Mouse (Mus musculus) Muller cell, postnatal 12 days (primary cell): ENCODE data around the gene AU021092.
A peak's percentile ranks its signal among the peaks of the same experiment; 100 is the strongest.
"Not testable (repeated sequence)": the region's sequence is repeated elsewhere in the genome, so short reads cannot be mapped to it uniquely, and the experiment has no call there.

Source experiments
- DNase-seq: peaks from one replicate; pipeline ENCODE4 v3.0.0-alpha.2; 2015; ENCODE audit errors: inconsistent ontology term

The AU021092 gene

GRCm38 (mm10) chr16:5222140-5222539 is at the start of gene AU021092:
TSS of gene AU021092 (minus strand) at chr16:5222299.
- no peak for DNase-seq

- DNase-seq = no peak
Measured at GRCm38 (mm10) chr16:5271411-5272035, 49.4 kb upstream of the AU021092 start.

- DNase-seq = no peak
Measured at GRCm38 (mm10) chr16:5263926-5264325, 41.8 kb upstream of the AU021092 start.

- DNase-seq = peak; percentile 64
Measured at GRCm38 (mm10) chr16:5263156-5263555, 41.1 kb upstream of the AU021092 start.

GRCm38 (mm10) chr16:5255779-5256496 is 33.8 kb upstream of the AU021092 start, which contains the start of gene Eef2kmt:
TSS of gene Eef2kmt (minus strand) at chr16:5255983.
- peak; percentile 100 for DNase-seq

DNA sequence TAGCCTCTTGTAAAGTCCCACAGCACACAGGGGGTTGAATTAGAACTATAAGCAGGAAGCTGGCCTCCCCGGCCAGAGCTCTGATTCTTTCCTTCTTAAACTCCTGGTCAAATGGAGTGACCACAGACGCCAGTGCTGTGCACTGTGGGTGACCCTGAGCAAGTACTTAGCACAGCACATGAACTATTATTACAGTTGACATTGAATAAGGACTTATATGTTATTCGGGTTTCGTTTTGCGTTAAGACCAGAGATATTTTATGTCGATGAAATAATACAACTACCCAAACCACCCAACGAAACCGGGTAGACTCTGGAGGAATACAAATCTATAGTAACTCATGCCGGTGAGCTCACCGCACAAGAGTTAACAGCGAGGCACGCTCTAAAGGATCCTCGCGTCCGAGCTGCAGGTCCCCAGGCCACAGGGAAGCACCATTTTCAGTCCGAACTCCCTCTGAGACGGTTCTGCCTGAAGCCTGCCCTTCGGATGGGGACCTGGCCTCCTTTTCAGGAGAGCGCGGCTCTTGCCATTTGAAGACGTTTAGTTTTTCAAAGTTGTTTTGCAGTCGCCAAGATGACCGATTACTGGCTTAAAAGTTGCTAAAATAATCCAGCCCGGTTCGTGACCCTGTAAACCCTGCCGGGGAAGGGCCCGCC is 33.1 kb upstream of the AU021092 start:
- peak; percentile 30 for DNase-seq

- peak; percentile 89 for DNase-seq
Measured at GRCm38 (mm10) chr16:5254346-5255025, 32.4 kb upstream of the AU021092 start.

- no peak for DNase-seq
Measured at GRCm38 (mm10) chr16:5252260-5252659, 30.2 kb upstream of the AU021092 start.

GRCm38 (mm10) chr16:5250891-5251290 is 28.8 kb upstream of the AU021092 start:
- DNase-seq = no peak

- DNase-seq = peak; percentile 50
Measured at GRCm38 (mm10) chr16:5244411-5244810, 22.3 kb upstream of the AU021092 start.

DNA sequence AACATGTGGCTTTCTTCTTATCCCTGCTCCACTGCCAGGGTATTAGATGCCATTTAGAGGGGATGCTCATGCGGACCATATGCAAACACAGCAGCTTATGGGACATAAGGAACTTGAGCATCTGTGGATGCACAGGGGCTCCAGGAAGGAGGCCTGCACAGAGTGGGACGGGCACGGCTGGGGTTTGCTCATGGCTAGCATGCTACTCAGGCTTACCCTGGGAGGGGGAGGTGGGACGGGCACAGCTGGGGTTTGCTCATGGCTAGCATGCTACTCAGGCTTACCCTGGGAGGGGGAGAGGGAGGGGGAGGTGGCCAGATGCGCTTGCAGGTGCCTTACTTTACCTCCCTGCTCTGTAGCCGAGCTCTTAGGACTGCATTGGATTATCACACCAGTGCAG is 20.8 kb upstream of the AU021092 start:
- no peak for DNase-seq

- no peak for DNase-seq
Measured at GRCm38 (mm10) chr16:5242355-5242754, 20.3 kb upstream of the AU021092 start.

GRCm38 (mm10) chr16:5233418-5234313 is 11.6 kb upstream of the AU021092 start, which contains the start of gene Alg1:
TSS of gene Alg1 (plus strand) at chr16:5233621.
- peak; percentile 96 for DNase-seq

DNA sequence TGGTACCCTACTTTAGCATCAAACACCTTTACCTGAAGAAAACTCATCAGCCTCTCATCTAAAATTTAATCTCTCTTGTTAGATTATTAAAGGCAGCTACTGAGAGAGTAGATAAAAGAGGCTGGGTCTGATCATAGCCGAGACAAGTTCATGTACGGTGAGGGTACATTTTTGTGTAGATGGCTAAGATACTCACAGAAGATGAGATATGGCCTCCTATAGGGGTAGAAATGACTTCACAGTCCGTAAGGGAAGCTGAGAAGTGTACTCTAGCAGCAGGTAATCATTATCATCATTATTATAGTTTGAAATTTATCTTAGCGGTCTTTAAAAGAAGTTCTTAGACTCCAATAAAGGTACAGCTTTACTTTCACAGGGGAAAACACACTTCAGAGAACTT is 10.9 kb upstream of the AU021092 start:
- no peak for DNase-seq

DNA sequence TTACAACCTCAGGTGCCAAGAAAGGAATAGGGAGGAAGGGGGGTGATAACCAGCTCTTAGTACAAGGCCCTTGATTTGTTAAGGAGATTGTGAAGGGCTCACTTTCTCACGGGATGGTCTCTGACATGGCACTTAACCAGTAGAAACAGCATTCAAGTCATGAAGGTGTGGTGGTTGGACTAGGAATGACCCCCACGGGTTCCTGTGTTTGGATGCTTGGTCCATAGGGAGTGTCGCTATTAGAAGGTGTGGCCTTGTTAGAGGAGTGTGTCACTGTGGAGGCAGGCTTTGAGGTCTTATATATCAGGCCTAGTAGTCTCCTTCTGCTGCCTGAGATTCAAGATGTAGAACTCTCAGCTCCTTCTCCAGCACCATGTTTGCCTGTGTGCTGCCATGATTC is 6.0 kb upstream of the AU021092 start:
- DNase-seq = not testable (repeated sequence)

DNA sequence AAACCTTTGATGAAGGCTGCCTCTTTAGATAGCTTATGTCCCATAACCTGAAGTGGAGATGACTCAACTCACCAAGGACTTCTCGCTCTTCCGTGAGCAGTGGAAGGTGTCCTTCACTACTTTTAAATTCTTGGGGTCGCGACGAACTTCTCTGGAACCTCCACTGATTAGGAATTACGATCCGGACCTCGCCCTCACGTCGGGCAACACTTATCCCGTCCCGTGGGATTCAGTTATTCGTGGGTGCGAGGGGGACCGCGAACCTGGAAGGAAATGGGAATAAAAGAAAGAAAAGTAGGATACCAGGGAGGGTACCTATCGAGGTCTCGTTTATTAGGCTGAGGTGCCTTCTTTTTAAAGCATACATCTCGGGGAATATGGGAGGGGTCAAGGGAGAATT is 5.4 kb upstream of the AU021092 start:
- not testable (repeated sequence) for DNase-seq

DNA sequence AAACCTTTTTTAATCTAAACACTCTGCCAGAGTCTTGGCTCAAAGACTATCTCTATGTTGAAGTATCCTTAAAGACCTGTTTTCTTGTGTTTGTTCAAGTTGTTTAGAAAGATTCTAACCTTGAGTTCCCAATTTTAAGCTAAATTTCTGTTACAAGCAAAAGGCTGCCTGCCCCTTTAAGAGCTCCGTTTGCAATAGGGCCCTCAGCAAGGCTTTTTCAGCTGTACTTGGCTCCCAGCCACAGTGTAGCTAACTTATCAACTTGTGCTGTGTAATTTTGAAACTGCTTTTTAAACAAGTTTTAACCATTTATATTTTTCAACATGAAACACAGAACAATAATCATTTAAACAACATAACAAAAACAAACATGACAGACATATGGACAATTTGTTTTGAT is 4.4 kb upstream of the AU021092 start:
- DNase-seq = not testable (repeated sequence)

DNA sequence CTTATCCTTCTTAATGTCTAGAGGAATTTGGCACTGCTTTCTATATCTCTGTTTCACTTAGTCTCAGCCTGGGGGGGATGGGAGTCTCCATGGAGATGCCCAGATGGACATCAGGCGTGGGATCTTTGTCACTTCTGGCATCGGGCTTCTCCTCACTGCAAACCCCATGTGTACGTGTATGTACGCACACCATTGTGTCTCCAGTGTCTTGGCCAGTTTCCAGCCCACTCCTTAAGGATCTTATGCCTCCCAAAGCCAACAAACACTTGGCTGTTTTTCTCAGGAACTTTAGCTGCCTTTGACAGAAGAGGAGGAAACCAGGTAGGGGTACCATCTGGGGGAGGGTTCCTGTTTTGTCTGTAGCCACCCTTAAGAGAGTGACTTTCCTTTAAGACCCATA is 696 bp downstream of the AU021092 start:
- DNase-seq = no peak

DNA sequence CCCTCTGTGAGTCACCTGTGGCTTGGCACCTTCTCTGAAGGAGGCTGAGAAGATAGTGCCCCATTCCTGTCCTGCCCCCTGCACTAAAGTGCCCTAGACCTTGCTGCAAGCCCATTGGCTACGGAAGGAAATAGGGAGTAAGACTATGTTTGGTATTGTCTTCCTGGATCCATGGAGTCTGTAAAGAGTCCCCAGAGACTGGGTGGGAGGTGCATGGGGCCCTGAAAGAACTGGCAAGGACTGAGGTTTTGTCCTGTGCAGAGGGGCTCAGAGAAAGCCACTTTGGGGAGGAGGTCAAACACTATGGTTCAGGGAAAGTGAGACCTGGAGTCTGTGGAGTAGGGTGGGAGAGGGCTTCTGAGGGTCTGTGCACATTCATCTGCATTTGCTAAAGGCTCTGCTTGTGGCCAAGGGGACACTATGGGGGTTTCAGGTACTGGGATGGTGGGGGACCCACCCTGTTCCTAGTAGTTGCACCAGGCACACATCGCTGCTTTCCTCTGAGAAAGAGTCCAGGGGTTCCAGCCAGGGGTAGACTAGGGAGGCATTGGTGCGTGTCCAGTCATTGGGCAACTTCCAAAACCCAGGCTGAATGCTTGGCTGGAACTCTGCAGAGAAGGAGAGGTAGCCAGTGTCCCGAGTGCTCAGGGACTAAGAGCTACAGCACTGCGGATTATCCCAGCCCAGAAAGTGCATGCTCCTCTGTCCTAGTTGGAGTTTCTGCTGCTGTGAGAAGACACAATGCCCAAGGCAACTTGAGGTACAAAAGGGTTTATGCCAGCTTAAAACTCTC is 4.6 kb downstream of the AU021092 start:
- no peak for DNase-seq

DNA sequence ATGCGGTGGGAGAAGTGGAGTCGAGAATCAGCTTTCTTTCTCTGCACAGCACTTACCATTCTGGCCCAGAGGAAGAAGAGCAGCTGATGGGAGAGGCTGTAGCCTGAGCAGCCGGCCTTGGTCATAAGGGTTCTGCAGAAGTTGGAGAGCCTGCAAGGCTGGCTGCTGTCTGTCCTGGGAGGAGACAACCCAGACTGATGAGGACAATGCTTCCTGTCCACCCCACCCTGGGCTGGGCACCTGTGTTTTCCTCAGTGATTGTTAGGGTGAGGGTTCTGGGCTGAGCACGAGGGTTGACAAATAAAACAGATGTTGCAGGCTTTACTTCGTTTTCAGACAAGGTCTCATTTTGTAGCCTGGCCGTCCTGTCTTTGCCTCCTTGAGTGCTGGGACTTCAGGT is 5.4 kb downstream of the AU021092 start:
- no peak for DNase-seq
